Mouse (Mus musculus): ENCODE results near the gene Trmt13. TPM values are rescaled to one million over a fixed set of nuclear protein-coding genes. Genes with fewer than 3 reads are reported as not detected.

Trmt13 gene
- polyA plus RNA-seq, 1 experiment = 5.8 TPM

- DNase-seq (ENCODE audit: low read depth) = no peak
Observed at GRCm38 (mm10) chr3:116547430-116547829, 67.0 kb downstream of the Trmt13 start.

GRCm38 (mm10) chr3:116542532-116542931, 71.9 kb downstream of the Trmt13 start:
- no peak for DNase-seq (ENCODE audit: low read depth)

GRCm38 (mm10) chr3:116542070-116542469, 72.3 kb downstream of the Trmt13 start:
- DNase-seq (ENCODE audit: low read depth) = no peak

GRCm38 (mm10) chr3:116537200-116537573, 77.2 kb downstream of the Trmt13 start:
- DNase-seq (ENCODE audit: low read depth) = no peak

- no peak for DNase-seq (ENCODE audit: low read depth)
Observed at GRCm38 (mm10) chr3:116536428-116537199, 77.8 kb downstream of the Trmt13 start.

Other genes starting within 250 kb of the Trmt13 start
- gene Cdc14a, start 190.6 kb downstream of the Trmt13 start, polyA plus RNA-seq (2012; rRNA removed) = 3.0 and 3.7 TPM in 2 replicates
- 25.8 and 28.0 TPM in 2 replicates for gene Rtca, start 106.4 kb downstream of the Trmt13 start, polyA plus RNA-seq (2012; rRNA removed)
- 17.9 and 19.2 TPM in 2 replicates for gene Dbt, start 101.5 kb downstream of the Trmt13 start, polyA plus RNA-seq (2012; rRNA removed)
- gene Lrrc39, start 51.6 kb downstream of the Trmt13 start, polyA plus RNA-seq (2012; rRNA removed) = 4.5 and 7.1 TPM in 2 replicates
- 0.90 and 1.1 TPM in 2 replicates for gene Sass6, start 19.6 kb downstream of the Trmt13 start, polyA plus RNA-seq (2012; rRNA removed)
- 33.6 and 34.1 TPM in 2 replicates for gene Mfsd14a, start 48.1 kb upstream of the Trmt13 start, polyA plus RNA-seq (2012; rRNA removed)
- not detected in 2 replicates for gene Gm43191, start 66.7 kb upstream of the Trmt13 start, polyA plus RNA-seq (2012; rRNA removed)
- 10.5 and 11.5 TPM in 2 replicates for gene Slc35a3, start 98.2 kb upstream of the Trmt13 start, polyA plus RNA-seq (2012; rRNA removed)
- 10.3 and 11.5 TPM in 2 replicates for gene Agl, start 193.6 kb upstream of the Trmt13 start, polyA plus RNA-seq (2012; rRNA removed)
- gene Frrs1, start 244.9 kb upstream of the Trmt13 start, polyA plus RNA-seq (2012; rRNA removed) = 18.8 and 19.2 TPM in 2 replicates